Mouse (Mus musculus): Measurements from ENCODE around the gene Olfr130. TPM values are rescaled to one million over a fixed set of nuclear protein-coding genes. Genes with fewer than 3 reads are reported as not detected.

Olfr130 gene
- not detected for total RNA-seq (2023)

GRCm38 (mm10) chr17:38063621-38064020, at the start of gene Olfr130:
Gene Olfr130 (plus strand): TSS chr17:38063921.

GRCm38 (mm10) chr17:38059979-38060378, 3.7 kb upstream of the Olfr130 start, which contains the start of gene Olfr129:
Gene Olfr129 (minus strand): TSS chr17:38060079.

DNA sequence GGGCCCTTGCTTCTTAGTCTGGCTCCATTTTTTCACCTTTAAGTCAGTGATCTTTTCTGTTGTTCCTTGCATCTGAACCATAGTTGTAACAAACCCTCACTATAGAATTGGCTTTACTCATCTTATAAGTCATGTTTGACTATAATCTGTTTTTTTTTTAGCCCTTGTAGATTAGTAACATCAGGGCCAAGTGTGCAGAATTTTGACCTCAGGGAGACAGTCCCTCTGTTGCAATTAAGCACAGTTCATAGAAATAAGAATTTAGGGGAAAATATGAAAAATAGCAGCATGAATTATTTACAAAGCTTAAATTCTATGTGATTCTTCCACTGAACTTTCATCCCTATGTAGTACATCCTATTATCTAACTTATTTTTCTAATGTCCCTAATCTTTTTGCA, 24.9 kb downstream of the Olfr130 start, which contains the start of gene Olfr131:
Olfr131 (minus strand) TSS at position 101 of the 400 bp plus-strand sequence.

Other genes with a start within 250 kb of the Olfr130 start
- gene Olfr125, start 231.0 kb upstream of the Olfr130 start, total RNA-seq (2023): not detected
- not detected for gene Olfr126, start 216.4 kb upstream of the Olfr130 start, total RNA-seq (2023)
- gene Olfr127, start 163.5 kb upstream of the Olfr130 start, total RNA-seq (2023): not detected
- not detected for gene Olfr128, start 143.4 kb upstream of the Olfr130 start, total RNA-seq (2023)
- gene Olfr761, start 110.8 kb upstream of the Olfr130 start, total RNA-seq (2023): not detected
- gene Olfr129, start 3.8 kb upstream of the Olfr130 start, total RNA-seq (2023): not detected
- gene Olfr131, start 24.8 kb downstream of the Olfr130 start, total RNA-seq (2023): not detected
- not detected for gene Olfr132, start 70.6 kb downstream of the Olfr130 start, total RNA-seq (2023)
- gene Olfr133, start 81.4 kb downstream of the Olfr130 start, total RNA-seq (2023): not detected
- not detected for gene Olfr134, start 107.5 kb downstream of the Olfr130 start, total RNA-seq (2023)
- not detected for gene Olfr135, start 140.4 kb downstream of the Olfr130 start, total RNA-seq (2023)
- not detected for gene Olfr138, start 197.1 kb downstream of the Olfr130 start, total RNA-seq (2023)
- not detected for gene Olfr137, start 243.6 kb downstream of the Olfr130 start, total RNA-seq (2023)

Measured in neutrophil, adult 59 days (primary cell).